Mouse (Mus musculus): Measurements from ENCODE around the gene Vpreb3.

GRCm38 (mm10) chr10:75941042-75941824 lies 1.6 kb upstream of the Vpreb3 start:
- TF ChIP-seq CTCF (conservative IDR thresholded peaks at IDR 0.05; ENCODE audit: low read length) (no peak), POU5F1 (IDR thresholded peaks at IDR 0.05; ENCODE audit: borderline replicate concordance, low read length) (no peak), NANOG (IDR thresholded peaks at IDR 0.05; ENCODE audit: borderline replicate concordance, low read length) (no peak)
